Mouse (Mus musculus) spleen, adult 12 weeks (tissue): Measurements from ENCODE around the gene Olfr1066.
"Not testable (repeated sequence)": the region's sequence is repeated elsewhere in the genome, so short reads cannot be mapped to it uniquely, and the experiment has no call there.

Source experiments
- DNase-seq: peaks from one replicate; pipeline ENCODE4 v3.0.0; 2022; ENCODE audit warnings: low spot score

Olfr1066 gene

DNA sequence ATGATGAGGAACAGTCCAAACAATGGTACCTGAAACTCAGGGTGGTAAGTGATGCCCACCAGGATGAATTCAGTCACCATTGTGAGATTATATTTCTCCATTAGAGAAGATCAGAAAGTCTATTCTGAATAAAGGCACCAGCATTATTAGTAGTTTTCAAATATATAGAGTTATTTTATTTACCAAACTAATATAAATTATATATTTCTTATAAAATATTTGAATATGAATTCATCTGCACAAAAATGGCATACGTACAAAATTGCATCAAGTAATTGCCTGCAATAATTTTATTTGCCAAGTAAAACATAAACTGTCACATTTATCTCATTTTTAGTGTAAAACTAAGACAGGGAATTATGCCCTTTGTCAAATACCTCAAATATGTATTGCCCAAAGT is at the start of gene Olfr1066:
Gene Olfr1066, minus strand, starts transcription at position 101 of the 400 bp plus-strand sequence.
- no peak for DNase-seq

DNA sequence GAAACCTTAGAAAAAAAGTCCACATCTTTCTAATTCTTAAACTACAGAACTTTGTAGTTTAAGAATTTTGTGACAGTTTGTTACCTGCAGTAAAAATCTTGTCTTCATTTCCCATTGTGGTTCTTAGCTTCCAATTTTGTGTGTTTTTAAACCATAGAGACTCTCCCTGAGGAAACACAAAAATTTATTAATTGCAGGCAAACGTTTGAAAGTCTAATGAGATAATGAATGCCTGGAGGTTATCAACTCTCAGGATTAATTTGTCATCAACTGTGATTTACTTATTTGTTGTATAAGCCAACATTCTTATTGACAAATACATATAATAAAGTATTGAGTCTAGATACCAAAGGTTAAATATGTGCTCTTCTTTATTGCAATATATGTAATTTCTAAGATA is 31.2 kb upstream of the Olfr1066 start, which contains the start of gene Olfr228:
Gene Olfr228, minus strand, starts transcription at position 101 of the 400 bp plus-strand sequence.
- DNase-seq, result no peak

DNA sequence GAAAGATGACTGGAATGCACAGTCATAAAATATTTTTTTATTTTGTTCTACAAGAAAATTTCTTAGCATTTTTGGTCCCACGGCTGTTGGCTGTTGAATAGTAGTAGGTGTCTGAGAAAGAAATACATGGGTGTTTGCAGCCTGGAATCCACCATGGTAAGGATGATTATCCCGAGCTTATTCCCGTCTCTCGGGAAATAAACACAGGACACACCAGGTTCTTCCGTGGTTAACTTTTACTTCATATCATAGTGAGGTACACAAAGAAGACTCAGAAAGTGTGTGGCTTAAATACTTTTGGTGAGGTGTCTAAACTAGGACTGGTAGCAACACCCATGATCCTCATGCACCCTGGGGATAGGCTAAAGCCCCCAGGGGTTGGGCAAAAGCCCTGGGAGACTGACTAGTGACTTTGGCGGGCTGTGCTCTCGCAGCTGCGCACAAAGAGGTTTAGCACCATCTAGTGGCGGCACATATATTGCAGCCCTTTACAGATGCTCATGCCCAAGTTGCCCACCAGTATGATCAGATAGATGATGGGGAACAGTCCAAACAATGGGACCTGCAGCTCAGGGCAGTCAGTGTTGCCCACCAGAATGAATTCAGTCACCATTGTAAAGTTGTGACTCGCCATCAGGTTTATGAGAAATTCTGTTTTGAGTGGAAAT is 8.5 kb upstream of the Olfr1066 start:
- no peak for DNase-seq

DNA sequence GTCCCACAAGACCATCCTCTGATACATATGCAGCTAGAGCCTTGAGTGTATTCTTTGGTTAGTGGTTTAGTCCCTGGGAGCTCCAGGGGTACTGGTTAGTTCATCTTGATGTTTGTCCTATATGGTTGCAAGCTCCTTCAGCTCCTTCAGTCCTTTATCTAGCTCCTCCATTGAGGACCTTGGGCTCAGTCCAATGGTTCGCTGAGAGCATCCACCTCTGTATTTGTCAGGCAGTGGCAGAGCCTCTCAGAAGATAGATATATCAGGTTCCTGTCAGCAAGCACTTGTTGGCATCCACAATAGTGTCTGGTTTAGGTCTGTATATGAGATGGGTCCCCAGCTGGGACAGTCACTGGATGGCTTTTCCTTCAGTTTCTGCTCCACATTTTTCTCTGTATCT is 4.4 kb upstream of the Olfr1066 start:
- no peak for DNase-seq

DNA sequence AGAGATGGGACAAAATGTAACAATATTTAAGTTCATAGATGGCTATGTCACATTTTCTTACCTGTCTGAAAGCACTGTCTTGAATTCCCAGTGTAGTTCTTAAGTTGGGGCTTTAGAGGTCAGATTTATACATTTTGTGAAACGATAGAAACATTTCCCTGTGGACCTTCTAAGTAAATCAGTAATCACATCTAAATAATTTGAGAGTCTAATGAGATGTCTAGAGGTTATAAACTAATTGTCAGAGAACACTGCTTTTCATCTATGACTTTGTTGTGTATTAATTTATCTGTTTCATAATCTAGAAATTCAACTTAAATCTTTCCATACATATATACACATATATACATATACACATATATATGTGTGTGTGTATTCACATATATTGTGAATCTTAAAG is 5.6 kb downstream of the Olfr1066 start, which contains the start of gene Olfr1065:
Gene Olfr1065, minus strand, starts transcription at position 101 of the 400 bp plus-strand sequence.
- DNase-seq, result not testable (repeated sequence)

DNA sequence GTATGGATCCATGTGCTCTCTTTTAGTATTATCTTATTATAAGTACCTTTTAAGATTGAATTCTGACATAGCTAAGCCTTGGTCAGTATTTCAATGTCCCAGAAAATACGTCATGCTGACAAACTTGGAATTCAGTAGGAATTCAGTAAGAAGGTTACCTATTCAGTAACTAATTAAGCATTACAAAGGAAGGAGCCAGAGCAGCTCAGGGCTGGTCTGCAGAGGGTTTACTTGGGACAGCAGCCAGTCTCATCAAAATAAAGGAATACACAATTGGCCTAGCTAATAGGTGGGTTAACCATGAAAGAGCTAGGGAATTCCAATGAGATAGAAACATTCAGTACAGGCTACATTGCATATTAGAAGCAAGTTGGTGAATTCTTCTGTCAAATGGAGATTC is 14.0 kb downstream of the Olfr1066 start:
- not testable (repeated sequence) for DNase-seq

DNA sequence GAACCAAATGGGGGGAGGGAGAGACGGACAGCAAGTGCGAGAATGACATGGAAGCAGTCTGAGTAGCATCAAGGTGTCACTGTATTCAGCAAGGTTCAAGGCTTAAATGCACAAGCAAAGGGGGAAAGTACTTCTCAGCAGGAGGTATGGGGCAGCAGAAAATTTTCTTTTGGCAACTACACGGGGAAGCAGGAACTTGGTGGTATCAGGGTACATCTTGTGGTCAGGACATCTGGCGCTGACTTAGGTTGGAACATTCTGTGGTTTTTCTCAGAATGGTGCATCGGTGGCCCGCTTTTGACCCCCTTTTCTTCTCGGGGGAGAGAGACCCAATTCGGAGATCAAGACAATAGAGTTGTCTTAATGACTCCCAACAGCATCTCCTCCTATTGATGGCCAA is 27.6 kb downstream of the Olfr1066 start:
- DNase-seq, result not testable (repeated sequence)

DNA sequence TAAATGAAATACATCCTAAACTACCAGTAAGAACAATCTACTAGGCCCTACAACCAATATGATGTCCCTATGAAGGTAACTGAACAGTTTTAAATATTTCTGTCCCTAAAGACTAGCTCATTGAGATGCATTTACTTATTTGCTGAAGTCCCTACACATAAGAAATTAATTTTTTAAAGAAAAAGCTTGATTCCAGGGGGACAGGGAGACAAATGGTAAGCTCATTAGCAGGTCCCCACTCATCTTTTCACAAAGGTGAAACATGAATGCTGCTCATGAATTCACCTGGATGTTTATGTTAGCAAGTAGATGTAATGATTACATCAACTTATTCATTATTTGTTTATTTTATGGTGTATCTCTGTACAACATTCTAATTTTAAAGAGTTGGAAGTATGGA is 29.4 kb downstream of the Olfr1066 start, which contains the start of gene Olfr1062:
Gene Olfr1062, minus strand, starts transcription at position 101 of the 400 bp plus-strand sequence.
- not testable (repeated sequence) for DNase-seq

DNA sequence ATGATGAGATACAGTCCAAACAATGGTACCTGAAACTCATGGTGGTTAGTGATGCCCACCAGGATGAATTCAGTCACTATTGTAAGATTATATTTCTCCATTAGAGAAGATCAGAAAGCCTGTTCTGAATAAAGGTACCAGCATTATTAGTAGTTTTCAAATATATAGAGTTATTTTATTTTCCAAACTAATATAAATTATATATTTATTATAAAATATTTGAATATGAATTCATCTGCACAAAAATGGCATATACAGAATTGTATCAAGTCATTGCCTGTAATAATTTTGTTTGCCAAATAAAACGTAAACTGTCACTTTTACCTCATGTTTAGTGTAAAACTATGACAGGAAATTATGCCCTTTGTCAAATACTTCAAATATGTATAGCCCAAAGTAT is 42.1 kb downstream of the Olfr1066 start, which contains the start of gene Olfr1061:
Gene Olfr1061, minus strand, starts transcription at position 101 of the 400 bp plus-strand sequence.
- no peak for DNase-seq
